Mouse (Mus musculus) MEL (cell line): Measurements from ENCODE around the gene Tmprss11e.

Source experiments
- CTCF ChIP-seq, 3 experiments: IDR thresholded peaks in 2 of 3; conservative IDR thresholded peaks in 1 of 3; 2 replicates each; pipeline ENCODE4 v1.5.1; 2011 to 2012; ENCODE audit warnings: low read length in 3 of 3, low read depth in 2 of 3, mild to moderate bottlenecking in 2 of 3, improper control_type of control experiment in 1 of 3, inconsistent platforms in 1 of 3, mixed read lengths in 1 of 3, moderate library complexity in 1 of 3; ENCODE audit not compliant: control insufficient read depth in 1 of 3, insufficient read depth in 1 of 3, poor library complexity in 1 of 3, severe bottlenecking in 1 of 3
- HCFC1 ChIP-seq: IDR thresholded peaks from 2 replicates; pipeline ENCODE4 v1.6.1; 2012; ENCODE audit warnings: low read depth, mild to moderate bottlenecking, inconsistent platforms, low read length, improper control_type of control experiment, moderate library complexity

- no peak for TF ChIP-seq CTCF (IDR thresholded peaks at IDR 0.05 in 2 of 3, conservative IDR thresholded peaks at IDR 0.05 in 1 of 3; ENCODE audit: control insufficient read depth in 1 of 3, insufficient read depth in 1 of 3, low read depth in 2 of 3, low read length in 3 of 3, poor library complexity in 1 of 3, severe bottlenecking in 1 of 3)
- no peak for TF ChIP-seq HCFC1
These were observed 46.6 kb upstream of the Tmprss11e start for GRCm38 (mm10) chr5:86792249-86792648.
